Mouse (Mus musculus): ENCODE data around the gene Dpf3. TPM values are rescaled to one million over a fixed set of nuclear protein-coding genes. Genes with fewer than 3 reads are reported as not detected.

Dpf3 gene
- polyA plus RNA-seq, 1 experiment from 2014 or later, result 12.2 TPM

- WGBS, result 59% methylated on average over 8 of the region's 8 CpGs
- peak; percentile 54; the same call in 1 of the 2 replicates for ATAC-seq (ENCODE audit: low FRiP score, low TSS enrichment)
Observed at GRCm38 (mm10) chr12:83317646-83318443, 169.7 kb downstream of the Dpf3 start.

GRCm38 (mm10) chr12:83314666-83315065 lies 172.8 kb downstream of the Dpf3 start:
- 74% methylated on average over 7 of the region's 7 CpGs for WGBS
- ATAC-seq (ENCODE audit: low FRiP score, low TSS enrichment), result no peak
- no peak overlapping the region for H3K27ac ChIP-seq (ENCODE audit: low read length)
- no peak overlapping the region for H3K4me2 ChIP-seq (replicated peaks; ENCODE audit: low read depth, low read length)
- H3K4me3 ChIP-seq (ENCODE audit: low read length), result no peak overlapping the region
- no peaks in the 10 kb centered on the region for H3K36me3 ChIP-seq (ENCODE audit: insufficient read depth, low read length)
- H3K9me3 ChIP-seq (ENCODE audit: low read length), result no peaks in the 10 kb centered on the region
- H3K4me1 ChIP-seq (ENCODE audit: insufficient read depth, low read length), result 0 out of 2 replicates have a peak, but pooled peaks cover 5% of the 10 kb centered on the region
- no peak overlapping the region for H3K9ac ChIP-seq (replicated peaks; ENCODE audit: low read length)
- H3K27me3 ChIP-seq (ENCODE audit: insufficient read depth, low read length), result no peaks in the 10 kb centered on the region

More at GRCm38 (mm10) chr12:83317646-83318443, 169.7 kb downstream of the Dpf3 start:
- no peak overlapping the region for H3K4me3 ChIP-seq (ENCODE audit: low read length)
- 0 out of 2 replicates have a peak, but pooled peaks cover 5% of the 10 kb centered on the region for H3K4me1 ChIP-seq (ENCODE audit: insufficient read depth, low read length)
- H3K9ac ChIP-seq (replicated peaks; ENCODE audit: low read length), result no peak overlapping the region
- no peak overlapping the region for H3K27ac ChIP-seq (ENCODE audit: low read length)
- no peak overlapping the region for H3K4me2 ChIP-seq (replicated peaks; ENCODE audit: low read depth, low read length)
- H3K27me3 ChIP-seq (ENCODE audit: insufficient read depth, low read length), result no peaks in the 10 kb centered on the region
- H3K36me3 ChIP-seq (ENCODE audit: insufficient read depth, low read length), result no peaks in the 10 kb centered on the region
- no peaks in the 10 kb centered on the region for H3K9me3 ChIP-seq (ENCODE audit: low read length)

GRCm38 (mm10) chr12:83312818-83313217 lies 174.7 kb downstream of the Dpf3 start:
- H3K36me3 ChIP-seq (ENCODE audit: insufficient read depth, low read length), result no peaks in the 10 kb centered on the region
- H3K27ac ChIP-seq (ENCODE audit: low read length), result no peak overlapping the region
- H3K4me2 ChIP-seq (replicated peaks; ENCODE audit: low read depth, low read length), result no peak overlapping the region
- no peak overlapping the region for H3K9ac ChIP-seq (replicated peaks; ENCODE audit: low read length)
- WGBS, result 82% methylated on average over 9 of the region's 9 CpGs
- no peaks in the 10 kb centered on the region for H3K27me3 ChIP-seq (ENCODE audit: insufficient read depth, low read length)
- ATAC-seq (ENCODE audit: low FRiP score, low TSS enrichment), result no peak
- H3K9me3 ChIP-seq (ENCODE audit: low read length), result no peaks in the 10 kb centered on the region
- H3K4me1 ChIP-seq (ENCODE audit: insufficient read depth, low read length), result 0 out of 2 replicates have a peak, but pooled peaks cover 5% of the 10 kb centered on the region
- no peak overlapping the region for H3K4me3 ChIP-seq (ENCODE audit: low read length)

GRCm38 (mm10) chr12:83310567-83310966 lies 176.9 kb downstream of the Dpf3 start:
- H3K36me3 ChIP-seq (ENCODE audit: insufficient read depth, low read length), result no peaks in the 10 kb centered on the region
- H3K27ac ChIP-seq (ENCODE audit: low read length), result no peak overlapping the region
- H3K4me1 ChIP-seq (ENCODE audit: insufficient read depth, low read length), result no peaks in the 10 kb centered on the region
- no peak overlapping the region for H3K9ac ChIP-seq (replicated peaks; ENCODE audit: low read length)
- no peak overlapping the region for H3K4me3 ChIP-seq (ENCODE audit: low read length)
- peak; percentile 53; the same call in 1 of the 2 replicates for ATAC-seq (ENCODE audit: low FRiP score, low TSS enrichment)
- H3K27me3 ChIP-seq (ENCODE audit: insufficient read depth, low read length), result no peaks in the 10 kb centered on the region
- 39% methylated on average over 11 of the region's 11 CpGs for WGBS
- H3K9me3 ChIP-seq (ENCODE audit: low read length), result no peaks in the 10 kb centered on the region
- H3K4me2 ChIP-seq (replicated peaks; ENCODE audit: low read depth, low read length), result no peak overlapping the region

GRCm38 (mm10) chr12:83309031-83309804 lies 178.3 kb downstream of the Dpf3 start:
- H3K9me3 ChIP-seq (ENCODE audit: low read length), result no peaks in the 10 kb centered on the region
- H3K27me3 ChIP-seq (ENCODE audit: insufficient read depth, low read length), result no peaks in the 10 kb centered on the region
- no peak overlapping the region for H3K4me2 ChIP-seq (replicated peaks; ENCODE audit: low read depth, low read length)
- no peaks in the 10 kb centered on the region for H3K4me1 ChIP-seq (ENCODE audit: insufficient read depth, low read length)
- no peak overlapping the region for H3K4me3 ChIP-seq (ENCODE audit: low read length)
- ATAC-seq (ENCODE audit: low FRiP score, low TSS enrichment), result no peak
- no peak overlapping the region; the same call in 1 of the 2 replicates for H3K27ac ChIP-seq (ENCODE audit: low read length)
- H3K9ac ChIP-seq (replicated peaks; ENCODE audit: low read length), result no peak overlapping the region
- 77% methylated on average over 11 of the region's 11 CpGs for WGBS
- H3K36me3 ChIP-seq (ENCODE audit: insufficient read depth, low read length), result no peaks in the 10 kb centered on the region

GRCm38 (mm10) chr12:83308627-83309026 lies 178.9 kb downstream of the Dpf3 start:
- ATAC-seq (ENCODE audit: low FRiP score, low TSS enrichment), result no peak

GRCm38 (mm10) chr12:83303221-83303620 lies 184.3 kb downstream of the Dpf3 start:
- Histone ChIP-seq H3K9me3 (ENCODE audit: low read length) (no peaks in the 10 kb centered on the region), H3K27me3 (ENCODE audit: insufficient read depth, low read length) (no peaks in the 10 kb centered on the region), H3K4me3 (ENCODE audit: low read length) (no peak overlapping the region), H3K36me3 (ENCODE audit: insufficient read depth, low read length) (no peaks in the 10 kb centered on the region), H3K9ac (replicated peaks; ENCODE audit: low read length) (no peak overlapping the region), H3K4me1 (ENCODE audit: insufficient read depth, low read length) (peaks cover 18% of the 10 kb centered on the region), H3K27ac (ENCODE audit: low read length) (no peak overlapping the region), H3K4me2 (replicated peaks; ENCODE audit: low read depth, low read length) (no peak overlapping the region)
- WGBS, result 70% methylated on average over 6 of the region's 6 CpGs
- no peak for ATAC-seq (ENCODE audit: low FRiP score, low TSS enrichment)

More at GRCm38 (mm10) chr12:83308627-83309026, 178.9 kb downstream of the Dpf3 start:
- Histone ChIP-seq H3K4me2 (replicated peaks; ENCODE audit: low read depth, low read length) (no peak overlapping the region), H3K9ac (replicated peaks; ENCODE audit: low read length) (no peak overlapping the region), H3K36me3 (ENCODE audit: insufficient read depth, low read length) (no peaks in the 10 kb centered on the region), H3K4me1 (ENCODE audit: insufficient read depth, low read length) (no peaks in the 10 kb centered on the region), H3K27ac (ENCODE audit: low read length) (no peak overlapping the region; the same call in 1 of the 2 replicates), H3K4me3 (ENCODE audit: low read length) (no peak overlapping the region), H3K9me3 (ENCODE audit: low read length) (no peaks in the 10 kb centered on the region), H3K27me3 (ENCODE audit: insufficient read depth, low read length) (no peaks in the 10 kb centered on the region)
- WGBS, result 39% methylated on average over 4 of the region's 4 CpGs

- WGBS, result 45% methylated on average over 18 of the region's 18 CpGs
- no peak overlapping the region for H3K9ac ChIP-seq (replicated peaks; ENCODE audit: low read length)
- ATAC-seq (ENCODE audit: low FRiP score, low TSS enrichment), result peak; percentile 47; the same call in 1 of the 2 replicates
- no peak overlapping the region for H3K4me2 ChIP-seq (replicated peaks; ENCODE audit: low read depth, low read length)
- 0 out of 2 replicates have a peak, but pooled peaks cover under 1% of the 10 kb centered on the region for H3K9me3 ChIP-seq (ENCODE audit: low read length)
- H3K36me3 ChIP-seq (ENCODE audit: insufficient read depth, low read length), result no peaks in the 10 kb centered on the region
- H3K27me3 ChIP-seq (ENCODE audit: insufficient read depth, low read length), result no peaks in the 10 kb centered on the region
- H3K27ac ChIP-seq (ENCODE audit: low read length), result no peak overlapping the region
- H3K4me3 ChIP-seq (ENCODE audit: low read length), result no peak overlapping the region
- peaks cover 18% of the 10 kb centered on the region for H3K4me1 ChIP-seq (ENCODE audit: insufficient read depth, low read length)
Observed at GRCm38 (mm10) chr12:83302320-83303153, 185.0 kb downstream of the Dpf3 start.

- peaks cover 18% of the 10 kb centered on the region for H3K4me1 ChIP-seq (ENCODE audit: insufficient read depth, low read length)
- no peaks in the 10 kb centered on the region for H3K27me3 ChIP-seq (ENCODE audit: insufficient read depth, low read length)
- ATAC-seq (ENCODE audit: low FRiP score, low TSS enrichment), result peak; percentile 73; the same call in 1 of the 2 replicates
- no peak overlapping the region for H3K4me3 ChIP-seq (ENCODE audit: low read length)
- WGBS, result 51% methylated on average over 18 of the region's 18 CpGs
- no peak overlapping the region for H3K27ac ChIP-seq (ENCODE audit: low read length)
- peaks cover 5% of the 10 kb centered on the region; the same call in 1 of the 2 replicates for H3K9me3 ChIP-seq (ENCODE audit: low read length)
- H3K4me2 ChIP-seq (replicated peaks; ENCODE audit: low read depth, low read length), result no peak overlapping the region
- no peaks in the 10 kb centered on the region for H3K36me3 ChIP-seq (ENCODE audit: insufficient read depth, low read length)
- no peak overlapping the region for H3K9ac ChIP-seq (replicated peaks; ENCODE audit: low read length)
Observed at GRCm38 (mm10) chr12:83301616-83302319, 185.7 kb downstream of the Dpf3 start.

Measured in kidney, embryonic 16.5 days (tissue).